Mouse (Mus musculus): Measurements from ENCODE around the gene Thrap3.
"Not testable (repeated sequence)": the region's sequence is repeated elsewhere in the genome, so short reads cannot be mapped to it uniquely, and the experiment has no call there.

Thrap3 gene

GRCm38 (mm10) chr4:126217771-126218170 is 15.2 kb upstream of the Thrap3 start:
- no peak for DNase-seq

DNA sequence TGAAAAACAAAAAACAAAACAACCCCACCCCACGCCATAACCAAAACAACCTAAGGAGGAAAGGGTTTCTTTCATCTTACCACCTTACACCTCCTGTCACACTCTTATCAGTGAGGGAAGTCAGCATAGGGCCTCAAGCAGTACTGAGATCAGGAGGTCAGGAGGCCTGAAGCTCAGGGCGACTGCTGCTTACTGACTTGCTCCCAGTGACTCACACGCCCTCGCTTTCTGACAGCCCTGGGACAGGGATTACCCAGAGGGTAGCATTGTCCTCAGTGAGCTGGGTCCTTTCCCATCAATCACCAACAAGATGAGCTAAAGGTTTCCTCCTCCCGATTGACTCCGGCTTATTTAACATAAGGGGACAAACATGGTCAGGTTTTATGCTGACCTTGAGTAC is 4.5 kb upstream of the Thrap3 start:
- no peak for DNase-seq

GRCm38 (mm10) chr4:126205386-126205785 is 2.8 kb upstream of the Thrap3 start:
- no peak for DNase-seq

DNA sequence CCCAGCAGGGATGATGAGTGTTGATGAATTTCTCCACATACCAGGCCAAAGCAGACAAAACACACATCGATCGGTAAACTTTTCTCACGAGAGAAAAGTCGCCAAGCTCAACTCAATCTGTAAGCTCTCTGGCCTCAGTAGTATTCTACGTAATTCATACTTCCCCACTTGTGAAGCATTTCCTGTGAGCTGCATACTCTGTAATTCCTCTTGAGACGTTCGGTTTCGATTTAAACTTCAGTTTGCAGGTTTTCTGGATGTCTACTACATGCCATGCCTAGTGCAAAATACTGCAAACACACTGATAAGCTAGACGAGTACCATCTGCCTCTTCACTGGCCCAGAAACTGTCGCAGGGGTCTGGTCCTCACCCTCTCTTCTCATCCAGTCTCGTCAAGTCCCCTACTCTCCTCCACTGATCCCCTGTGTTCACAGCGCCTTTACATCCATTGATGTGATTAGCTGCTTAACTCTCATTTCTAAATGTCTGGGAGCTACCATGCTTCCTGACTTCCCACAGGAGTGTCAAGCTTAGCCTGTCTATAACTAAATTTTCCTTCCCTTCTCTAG is 2.2 kb upstream of the Thrap3 start:
- no peak for DNase-seq

DNA sequence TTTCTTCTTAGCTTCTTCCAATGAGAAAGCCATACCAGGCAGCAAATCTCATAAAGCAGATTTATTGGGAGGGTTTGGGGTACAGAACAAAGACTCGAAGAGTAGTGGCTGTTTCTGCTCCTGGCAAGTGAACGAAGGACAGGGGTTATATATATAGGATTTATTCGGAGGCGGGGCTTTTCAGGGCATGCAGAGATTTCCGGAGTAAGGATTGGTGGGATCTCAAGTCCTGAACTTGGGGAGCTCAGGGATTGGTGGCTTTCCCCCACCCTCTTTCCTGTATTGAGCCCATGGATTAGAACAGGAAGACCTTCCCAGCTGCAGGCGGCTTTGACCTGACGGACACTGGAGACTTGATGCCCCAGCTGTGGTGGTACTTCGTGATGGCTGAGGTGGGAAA is 1.5 kb upstream of the Thrap3 start:
- no peak for DNase-seq

- no peak for DNase-seq
These were observed 856 bp upstream of the Thrap3 start for GRCm38 (mm10) chr4:126203336-126203895.

DNA sequence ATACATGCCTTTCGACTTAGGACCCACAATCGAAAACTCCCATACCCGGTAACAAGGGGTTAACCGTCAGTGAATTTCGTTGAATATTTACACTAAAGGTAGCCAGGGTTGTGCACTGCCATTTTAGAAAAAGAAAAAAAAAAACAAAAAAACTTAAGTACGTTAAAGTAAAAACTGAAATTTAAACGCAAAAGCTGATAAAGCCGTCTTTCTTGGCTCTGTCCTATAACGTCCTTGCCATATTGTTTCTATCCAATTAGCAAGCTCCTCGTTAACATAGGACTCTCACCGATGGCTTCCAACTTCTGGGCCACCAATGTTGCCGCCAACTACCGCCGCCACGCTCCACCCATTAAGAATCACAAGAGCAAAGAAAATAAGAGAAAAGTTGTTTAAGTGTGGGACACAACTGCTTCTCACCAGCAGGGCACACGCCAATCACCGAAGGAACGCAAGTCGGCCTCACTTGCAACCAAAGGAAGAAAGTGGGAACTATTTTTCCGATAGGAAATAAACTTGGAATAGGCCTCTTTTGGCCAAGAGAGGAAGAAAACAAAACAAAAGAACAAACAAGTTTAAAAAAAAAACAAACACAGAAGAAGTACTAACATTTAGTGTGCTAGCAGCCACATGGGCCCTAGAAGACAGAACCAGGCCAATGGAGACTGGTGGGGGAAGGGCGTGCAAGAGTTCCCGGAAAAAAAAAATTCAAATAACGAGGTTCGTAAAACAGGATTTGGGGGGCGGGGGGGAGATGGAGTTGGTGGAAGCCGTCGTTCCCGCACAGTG is 852 bp downstream of the Thrap3 start:
- peak; percentile 61 for DNase-seq

DNA sequence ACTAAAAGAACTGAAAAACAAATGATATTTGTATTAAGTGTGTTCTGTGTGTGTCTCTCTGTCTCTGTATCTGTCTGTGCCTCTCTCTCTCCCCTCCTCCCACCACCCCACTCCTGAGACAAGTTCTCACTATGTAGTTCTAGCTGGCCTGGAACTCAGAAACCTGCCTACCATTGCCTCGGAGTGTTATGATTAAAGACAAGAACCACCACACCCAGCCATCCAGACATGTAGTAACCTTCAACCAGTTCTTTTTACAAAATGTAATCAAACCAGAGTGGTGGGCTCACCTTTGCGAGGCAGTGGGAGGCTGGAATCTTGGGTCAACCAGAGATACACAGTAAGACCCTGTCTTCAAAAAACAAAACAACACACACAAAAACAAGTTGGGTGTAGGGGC is 1.9 kb downstream of the Thrap3 start:
- no peak for DNase-seq

- no peak for DNase-seq
These were observed 2.5 kb downstream of the Thrap3 start for GRCm38 (mm10) chr4:126200036-126200435.

- no peak for DNase-seq
These were observed 3.0 kb downstream of the Thrap3 start for GRCm38 (mm10) chr4:126199556-126199955.

- DNase-seq, result no peak
These were observed 5.1 kb downstream of the Thrap3 start for GRCm38 (mm10) chr4:126197485-126197884.

GRCm38 (mm10) chr4:126194916-126195315 is 7.6 kb downstream of the Thrap3 start:
- DNase-seq, result no peak

DNA sequence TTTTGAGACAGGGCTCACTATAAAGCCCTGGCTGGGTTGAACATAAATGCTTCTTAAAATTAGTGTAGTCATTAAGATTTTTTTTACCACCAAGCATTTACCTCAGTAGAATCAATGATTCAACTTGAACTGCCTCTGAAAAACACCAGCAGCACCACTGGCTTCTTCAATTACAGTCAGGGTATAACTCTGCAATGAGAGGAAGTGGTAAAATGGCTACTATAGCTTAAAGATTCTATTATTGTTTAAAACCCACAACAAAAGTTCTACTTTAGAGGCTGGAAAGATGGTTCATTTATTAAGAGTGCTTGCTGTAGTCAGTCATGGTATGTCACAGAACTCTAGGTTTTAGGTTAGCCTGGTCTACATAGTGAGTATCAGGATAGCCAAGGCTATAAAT is 8.3 kb downstream of the Thrap3 start:
- DNase-seq, result no peak

DNA sequence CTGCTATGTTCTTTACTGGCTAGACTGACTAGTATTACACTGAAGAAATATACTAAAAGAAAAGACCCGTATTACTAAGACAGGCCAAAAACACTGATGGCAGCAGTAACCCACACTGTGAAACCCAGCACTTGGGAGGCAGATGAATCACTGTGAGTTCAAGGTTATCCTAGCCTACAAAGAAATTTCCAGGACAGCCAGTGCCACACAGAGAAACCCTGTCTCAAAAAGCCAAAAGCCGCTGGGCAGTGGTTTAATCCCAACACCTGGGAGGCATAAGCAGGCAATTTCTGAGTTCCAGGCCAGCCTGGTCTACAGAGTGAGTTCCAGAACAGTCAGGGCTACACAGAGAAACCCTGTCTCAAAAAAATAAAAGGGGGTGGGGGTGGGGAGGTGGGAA is 11.9 kb downstream of the Thrap3 start:
- no peak for DNase-seq

DNA sequence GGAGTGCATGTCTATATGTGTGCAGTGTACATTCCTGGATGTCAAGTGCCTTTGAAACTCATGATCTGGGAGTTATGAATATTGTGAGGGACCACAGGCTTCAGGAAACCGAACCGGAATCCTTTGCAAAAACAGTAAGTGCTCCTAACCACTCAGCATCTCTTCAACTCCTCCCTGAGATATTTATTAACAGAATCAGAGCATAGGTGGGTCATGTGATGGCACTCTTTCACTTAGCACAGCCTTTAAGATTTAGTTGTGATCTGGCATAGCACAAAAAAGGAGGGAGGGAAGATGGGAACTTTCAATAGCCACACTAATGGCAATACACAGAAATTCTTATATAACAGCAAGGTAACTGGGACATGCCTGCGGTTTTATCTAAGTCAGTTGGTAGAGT is 15.5 kb downstream of the Thrap3 start:
- DNase-seq, result no peak

GRCm38 (mm10) chr4:126183034-126183433 is 19.5 kb downstream of the Thrap3 start:
- no peak for DNase-seq

- DNase-seq, result peak; percentile 71
These were observed 21.2 kb downstream of the Thrap3 start for GRCm38 (mm10) chr4:126181170-126181957.

DNA sequence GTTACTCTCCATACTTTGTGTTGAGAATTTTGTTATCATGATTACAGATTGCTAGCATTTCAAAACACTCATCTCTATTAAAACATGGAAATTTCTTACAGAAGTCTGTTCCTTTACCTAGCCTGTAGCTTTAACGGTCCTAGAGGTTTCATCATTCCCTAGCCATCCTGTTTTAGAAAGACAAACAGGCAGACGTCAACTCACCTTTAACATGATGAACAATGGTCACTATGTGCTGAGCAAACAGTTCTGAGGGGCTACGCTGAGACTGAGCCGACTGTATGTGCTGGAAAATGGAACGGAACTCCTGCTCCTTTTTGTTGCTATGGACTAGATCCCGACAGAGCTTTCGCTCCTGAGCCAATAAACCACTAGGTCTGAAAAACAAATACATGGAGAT is 26.6 kb downstream of the Thrap3 start:
- not testable (repeated sequence) for DNase-seq

DNA sequence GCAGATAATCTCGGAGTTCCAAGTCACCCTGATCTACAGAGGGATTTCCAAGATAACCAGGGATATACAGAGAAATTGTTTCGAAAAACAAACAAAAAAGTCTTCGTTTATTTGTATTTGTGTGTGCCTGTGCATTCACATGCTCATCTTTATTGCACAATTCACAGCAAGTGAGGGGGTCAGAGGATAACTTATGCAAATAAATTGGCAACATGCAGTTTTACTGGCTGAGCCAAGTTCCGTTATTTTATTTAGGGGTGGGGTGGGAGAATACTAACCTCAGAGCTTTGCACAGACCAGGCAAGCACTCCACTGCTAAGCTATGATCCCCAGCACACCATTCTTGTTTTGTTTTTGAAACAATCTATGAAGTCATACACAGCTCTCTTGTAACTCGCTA is 28.8 kb downstream of the Thrap3 start:
- no peak for DNase-seq

DNA sequence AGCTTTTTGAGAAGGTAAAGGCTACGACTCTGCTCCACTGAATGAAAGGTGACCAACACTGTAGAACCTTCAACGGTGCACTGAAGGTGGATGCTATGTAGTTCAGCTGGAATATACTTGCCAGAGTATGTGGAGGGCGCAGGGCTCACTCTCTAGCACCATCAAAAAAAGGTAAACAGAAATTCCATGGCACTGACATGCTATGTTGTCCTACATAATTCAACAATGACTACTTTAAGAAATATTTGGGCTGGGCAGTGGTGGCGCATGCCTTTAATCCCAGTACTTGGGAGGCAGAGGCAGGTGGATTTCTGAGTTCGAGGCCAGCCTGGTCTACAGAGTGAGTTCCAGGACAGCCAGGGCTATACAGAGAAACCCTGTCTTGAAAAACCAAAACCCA is 31.8 kb downstream of the Thrap3 start:
- DNase-seq, result not testable (repeated sequence)

GRCm38 (mm10) chr4:126168851-126169250 is 33.7 kb downstream of the Thrap3 start:
- no peak for DNase-seq

- peak; percentile 30 for DNase-seq
These were observed 36.5 kb downstream of the Thrap3 start for GRCm38 (mm10) chr4:126166084-126166483.

DNA sequence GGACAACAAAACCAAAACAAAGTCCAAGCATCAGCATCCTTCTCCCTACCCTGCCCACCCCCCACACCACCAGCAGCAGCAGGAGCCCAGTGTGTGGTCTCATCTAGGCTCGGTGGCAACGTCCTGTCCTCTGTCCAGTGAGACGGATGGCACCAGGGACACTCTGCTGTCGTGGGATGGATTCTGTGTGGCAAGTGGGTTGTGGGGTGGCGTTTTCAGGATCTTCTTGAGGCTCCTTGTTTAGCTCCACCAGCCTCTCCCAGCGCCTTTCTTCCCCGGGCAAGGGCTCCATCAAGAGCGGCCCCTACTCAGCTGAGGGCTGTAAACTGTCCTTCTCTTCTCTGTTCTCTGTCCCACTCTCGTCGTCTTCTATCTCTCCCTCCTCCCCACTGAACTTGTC is 37.5 kb downstream of the Thrap3 start:
- not testable (repeated sequence) for DNase-seq

- peak; percentile 39 for DNase-seq
These were observed 38.9 kb downstream of the Thrap3 start for GRCm38 (mm10) chr4:126163685-126164084.

Data from kidney, postnatal 10 days (tissue).